Mouse (Mus musculus) heart, postnatal 36 days (tissue): ENCODE results near the gene Exoc7. TPM values are rescaled to one million over a fixed set of nuclear protein-coding genes. Genes with fewer than 3 reads are reported as not detected.

Experiments
- DNase-seq, 2 experiments: peaks; one replicate each; pipeline ENCODE4 v3.0.0; 2021 to 2022
- intact Hi-C: fragments of 180-260 bp; cut with DNase I; formaldehyde crosslinking; loops from one replicate; pipeline ENCODE4 v1.15.1; 2025
- total RNA-seq, 2 experiments: library from RNA; stranded (reverse); gene quantifications; 2 replicates each; pipeline ENCODE4 v1.2.3; 2021

Exoc7 gene
- total RNA-seq, 2 experiments from 2014 or later, result 56.4 to 60.9 TPM

DNA sequence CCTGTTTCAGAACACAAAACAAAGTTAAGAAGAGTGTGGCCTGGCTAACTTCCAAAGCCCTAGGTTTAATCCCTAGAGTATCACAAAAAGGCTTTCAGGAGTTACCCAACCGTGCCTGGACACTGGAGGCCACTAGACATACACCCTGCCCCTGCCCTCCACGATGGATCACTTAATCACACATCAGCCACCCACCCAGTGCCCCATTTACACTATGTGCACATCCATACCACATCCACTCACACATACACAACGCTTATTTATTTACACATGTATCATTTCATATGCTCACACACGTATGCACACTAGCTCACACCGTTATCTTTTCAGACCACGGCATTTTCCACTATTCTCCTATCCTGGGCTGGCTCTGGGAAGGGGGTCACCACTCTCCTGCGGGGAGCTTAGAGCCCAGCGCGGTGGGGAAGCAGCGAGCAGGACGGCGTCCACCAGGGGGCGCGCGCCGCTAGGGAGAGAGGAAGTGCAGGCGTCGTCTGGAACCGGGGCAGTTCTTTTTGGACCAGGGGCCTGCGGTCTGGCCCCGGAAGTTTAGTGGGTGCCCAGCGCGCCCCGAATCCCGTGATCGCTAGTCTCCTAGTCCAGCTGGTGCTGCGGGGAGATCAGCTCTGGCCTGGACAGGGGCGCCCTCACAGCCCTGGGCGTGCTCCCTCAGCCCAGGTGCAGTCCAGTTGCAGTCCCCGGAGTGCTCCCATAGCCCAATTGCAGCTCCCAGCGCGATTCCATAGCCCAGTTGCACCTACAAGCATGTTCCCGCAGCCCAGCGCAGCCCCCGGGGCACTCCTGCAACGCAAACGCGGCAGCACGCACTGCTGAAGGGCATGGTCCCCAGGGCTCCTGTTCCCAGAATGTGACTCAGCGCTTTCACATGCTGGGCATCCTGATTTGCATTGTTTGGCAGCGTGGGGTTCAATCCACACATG is 12.0 kb upstream of the Exoc7 start:
- intact Hi-C loops, result loop anchor here (1.0 kb wide), 3 partner anchors 49 to 145 kb away; no protein-coding TSS in a partner anchor
- DNase-seq, result peak; percentile 93 to 97

DNA sequence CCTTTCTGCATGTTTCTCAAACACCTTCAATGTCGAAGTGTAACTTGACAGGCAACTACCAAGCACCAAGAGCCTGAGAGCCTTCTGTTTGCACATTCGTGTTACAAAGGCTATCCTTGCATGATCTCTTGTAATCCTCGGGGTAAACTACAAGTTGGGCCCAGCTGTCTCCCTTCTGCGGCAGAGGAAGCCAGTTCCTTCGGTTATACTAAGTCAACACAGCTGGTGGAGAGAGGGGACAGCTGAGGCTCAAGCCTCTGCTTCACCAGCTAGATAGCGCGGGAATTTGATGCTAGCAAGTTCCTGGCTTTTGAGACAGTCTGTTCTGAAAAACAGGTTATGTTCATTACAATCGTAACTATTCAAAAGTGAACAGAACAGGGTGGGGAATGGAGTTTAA is 5.3 kb upstream of the Exoc7 start:
- DNase-seq, result no peak
- intact Hi-C loops, result no loop called here

DNA sequence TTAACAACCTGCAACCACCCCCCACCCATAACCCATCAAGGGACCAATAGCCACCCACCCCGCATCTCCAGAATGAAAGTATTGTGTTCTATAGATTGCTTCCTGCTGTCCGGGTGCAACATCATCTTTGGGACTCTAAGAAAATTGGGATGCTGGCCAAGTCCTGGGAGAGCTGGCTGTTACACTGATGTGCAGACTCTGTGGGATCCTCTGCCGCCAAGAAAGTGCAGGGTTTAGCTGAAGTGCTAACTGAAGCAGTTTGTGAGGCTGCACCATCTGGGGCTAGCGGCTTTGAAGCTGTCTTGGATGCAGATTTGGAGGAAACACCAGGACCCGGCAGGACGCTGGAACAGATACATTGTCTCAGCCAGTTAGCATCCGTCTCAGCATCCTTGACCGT is 4.1 kb upstream of the Exoc7 start:
- DNase-seq, result no peak
- intact Hi-C loops, result no loop called here

DNA sequence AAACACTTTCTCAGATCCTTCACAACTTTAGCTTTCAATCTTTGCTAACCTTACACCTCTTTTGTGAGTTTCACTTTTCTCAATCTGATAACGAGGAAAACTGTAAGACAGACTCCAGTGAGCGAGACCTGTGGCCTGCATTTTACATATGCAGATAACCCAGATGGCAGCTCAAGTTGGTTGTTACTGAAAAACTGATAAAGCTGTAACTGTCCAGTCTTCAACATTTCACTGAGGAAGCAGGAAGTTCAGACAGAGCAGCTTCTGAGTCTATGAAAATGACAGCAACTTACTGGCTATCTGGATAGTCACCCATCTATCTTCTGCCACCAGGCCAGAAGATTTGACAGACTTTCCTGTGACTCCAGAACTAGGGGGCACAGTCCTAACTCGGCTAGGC is 2.6 kb upstream of the Exoc7 start:
- intact Hi-C loops, result no loop called here
- DNase-seq, result no peak

DNA sequence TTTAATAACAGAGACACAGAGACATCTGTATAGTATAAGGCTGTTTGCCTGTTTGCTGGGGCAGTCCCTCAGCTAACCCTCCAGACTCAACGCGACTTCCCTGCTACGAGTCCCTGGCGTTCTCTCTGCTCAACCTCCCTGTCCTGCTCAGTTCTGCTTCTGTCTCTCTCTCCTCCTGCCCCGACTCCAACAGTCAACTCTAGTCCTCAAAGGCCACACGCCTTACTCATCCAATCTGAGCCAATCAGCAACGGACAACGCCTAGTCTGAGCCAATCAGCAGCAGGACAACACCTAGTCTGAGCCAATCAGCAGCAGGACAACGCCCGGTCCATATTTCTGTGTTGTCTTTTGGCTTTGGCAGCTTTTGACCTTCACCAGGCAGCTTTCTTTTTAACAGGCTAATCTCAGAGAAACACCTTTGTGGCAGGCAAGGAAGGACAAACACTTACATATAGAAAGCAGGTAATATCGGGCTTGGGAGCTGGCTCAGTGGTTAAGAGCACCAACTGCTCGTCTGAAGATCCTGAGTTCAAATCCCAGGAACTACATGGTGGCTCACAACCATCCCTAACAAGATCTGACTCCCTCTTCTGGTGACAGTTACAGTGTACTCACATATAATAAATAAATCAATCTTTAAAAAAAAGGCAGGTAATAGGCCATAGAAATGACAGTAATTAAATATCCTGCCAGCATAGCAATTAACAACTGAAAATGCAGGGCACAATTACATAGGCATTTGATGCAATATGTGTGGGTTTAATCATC is 914 bp upstream of the Exoc7 start:
- intact Hi-C loops, result loop anchor here (2.0 kb wide), 1 partner anchor 33 kb away; the partner anchor contains the start of gene Srp68
- DNase-seq, result no peak

DNA sequence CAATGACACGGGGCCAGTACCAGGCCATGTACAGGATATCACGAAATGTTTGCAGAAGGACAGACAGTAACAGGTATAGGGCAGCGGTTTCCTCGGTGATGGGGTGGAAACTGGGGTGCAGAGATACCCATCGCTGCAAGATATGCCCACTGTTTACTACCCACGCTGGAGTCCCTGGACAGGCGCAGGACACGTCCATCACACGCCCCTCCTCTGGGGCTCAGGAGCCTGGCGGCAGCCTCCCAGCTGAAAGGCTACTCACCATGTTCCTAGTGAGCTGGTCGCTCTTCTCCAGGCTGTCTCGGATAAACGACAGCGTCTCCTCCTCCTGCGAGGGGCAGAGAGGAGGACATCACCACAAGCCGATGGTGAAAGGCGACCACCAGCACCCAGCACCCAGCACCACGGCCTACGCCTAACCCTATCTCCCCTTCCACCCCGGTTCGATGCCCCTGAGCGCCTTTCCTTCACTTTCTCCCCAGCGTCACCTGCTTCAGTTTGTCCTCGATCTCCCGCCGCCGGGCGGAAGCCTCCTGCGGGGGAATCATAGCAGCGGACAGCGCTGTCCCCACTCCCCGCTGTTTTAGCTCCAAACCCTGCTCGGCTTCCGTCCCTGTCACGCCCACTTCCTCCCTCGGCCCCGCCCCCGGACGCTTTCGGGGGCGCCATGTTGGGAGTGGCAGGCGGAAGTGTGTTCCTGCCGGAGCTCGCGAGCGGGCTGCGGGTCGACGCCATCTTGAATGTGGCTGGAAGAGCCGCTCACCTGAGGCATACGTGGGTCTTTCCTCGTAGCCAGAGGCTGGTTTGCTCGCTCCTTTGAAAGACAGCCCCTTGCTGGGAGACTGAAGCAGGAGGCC is 679 bp downstream of the Exoc7 start:
- peak; percentile 92 for DNase-seq
- intact Hi-C loops, result loop anchor here (2.0 kb wide), 1 partner anchor 32 kb away; the partner anchor contains the start of gene Srp68

DNA sequence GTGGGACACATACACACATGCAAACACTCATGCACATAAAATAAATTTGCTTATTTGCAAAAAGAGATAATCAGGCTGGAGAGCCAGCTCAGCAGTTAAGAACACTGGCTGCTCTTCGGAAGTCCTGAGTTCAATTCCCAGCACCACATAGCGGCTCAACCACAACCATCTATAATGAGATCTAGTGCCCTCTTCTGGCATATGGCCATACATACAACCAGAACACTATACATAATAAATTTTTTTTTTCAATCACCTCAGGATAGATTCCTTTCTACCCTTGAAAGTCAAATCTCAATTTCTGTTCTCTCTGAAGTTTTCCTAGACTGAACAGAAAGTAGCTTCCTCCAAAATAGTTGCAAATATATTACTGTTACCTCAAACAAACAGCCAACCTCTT is 1.6 kb downstream of the Exoc7 start:
- intact Hi-C loops, result no loop called here
- no peak for DNase-seq

DNA sequence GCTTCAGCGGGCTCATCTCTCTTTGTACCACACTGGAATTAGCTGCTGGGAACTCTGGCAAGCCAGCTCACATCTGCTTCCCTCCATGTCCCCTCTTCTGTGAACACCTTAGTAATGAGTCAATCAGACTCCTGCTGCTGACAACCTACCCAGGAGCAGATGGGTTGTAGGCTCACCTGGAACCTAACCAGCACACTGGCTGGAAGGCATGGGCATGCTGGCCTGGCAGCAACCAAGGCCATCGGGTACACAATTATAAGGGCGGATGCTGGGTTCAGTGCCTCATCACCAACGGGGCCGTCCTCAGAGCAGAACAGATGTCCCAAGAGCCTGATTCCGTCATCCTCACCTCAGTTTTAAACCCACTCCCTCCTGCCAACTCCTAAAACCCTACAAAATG is 8.4 kb downstream of the Exoc7 start:
- intact Hi-C loops, result no loop called here

DNA sequence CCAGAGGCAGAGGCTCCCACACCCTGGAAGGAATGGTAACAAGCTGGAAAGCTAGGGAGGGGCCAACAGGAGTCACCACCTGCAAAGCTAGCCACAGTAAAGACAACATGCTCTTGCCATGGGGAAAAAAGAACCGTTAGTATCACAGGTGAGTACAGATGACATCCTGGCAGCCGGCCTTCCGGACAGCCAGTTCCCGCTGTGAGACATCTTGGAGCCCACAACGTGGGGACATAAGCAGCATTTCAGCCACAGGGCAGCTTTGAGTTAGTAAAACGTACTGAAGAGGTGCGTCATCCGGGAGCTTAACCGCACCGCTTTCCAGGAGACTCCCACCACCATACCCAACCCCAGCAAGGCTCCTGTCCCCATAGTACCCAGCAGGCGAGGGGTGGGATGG is 8.8 kb downstream of the Exoc7 start:
- intact Hi-C loops, result no loop called here
- no peak for DNase-seq

More for the DNA sequence above, 8.4 kb downstream of the Exoc7 start:
- DNase-seq, result no peak

DNA sequence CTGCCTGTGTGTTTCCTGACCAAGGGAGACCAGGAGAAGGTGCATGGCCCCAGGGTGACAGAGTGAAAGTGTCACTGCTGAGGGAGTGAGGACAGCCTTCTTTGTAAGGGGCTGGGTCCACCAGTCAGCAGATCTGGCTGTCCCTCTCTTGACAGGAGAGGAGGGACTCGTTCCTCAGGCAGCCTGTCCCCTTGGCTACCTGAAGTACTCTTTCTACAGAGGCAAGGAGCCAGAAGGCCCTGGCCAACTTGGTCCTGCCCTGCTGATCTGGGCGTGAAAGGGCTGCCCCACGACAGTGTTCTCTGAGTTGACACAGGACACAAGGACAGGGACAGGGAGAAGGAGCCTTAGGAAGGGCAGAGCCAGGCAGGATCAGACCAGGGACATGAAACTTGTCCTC is 10.0 kb downstream of the Exoc7 start:
- no peak for DNase-seq
- intact Hi-C loops, result no loop called here

DNA sequence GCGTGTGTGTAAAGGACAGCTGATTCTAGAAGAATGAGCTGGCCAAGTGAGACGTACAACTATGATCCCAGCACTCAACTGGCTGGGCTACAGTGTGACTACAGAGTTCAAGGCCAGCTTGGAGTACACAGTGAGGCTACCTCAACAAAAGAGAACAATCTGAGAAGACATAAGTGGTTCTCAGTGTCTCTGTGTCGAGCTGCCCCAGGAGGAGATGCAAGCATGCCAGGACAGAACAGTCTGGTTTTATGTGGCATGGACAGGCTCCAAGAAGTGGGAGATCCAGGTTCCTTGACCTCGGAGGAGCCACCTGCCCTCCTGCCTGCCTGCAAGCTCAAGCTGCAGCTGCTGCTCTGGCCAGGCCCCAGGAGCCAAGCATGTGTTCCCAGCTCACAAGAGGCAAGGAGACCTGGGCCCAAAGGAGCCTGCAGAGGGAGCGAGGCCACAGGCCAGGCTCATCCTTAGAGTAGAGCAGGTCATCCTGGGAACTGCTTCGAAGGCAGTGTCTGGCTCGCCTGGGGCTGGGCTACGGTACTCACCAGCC is 10.8 kb downstream of the Exoc7 start:
- DNase-seq, result no peak
- intact Hi-C loops, result no loop called here

DNA sequence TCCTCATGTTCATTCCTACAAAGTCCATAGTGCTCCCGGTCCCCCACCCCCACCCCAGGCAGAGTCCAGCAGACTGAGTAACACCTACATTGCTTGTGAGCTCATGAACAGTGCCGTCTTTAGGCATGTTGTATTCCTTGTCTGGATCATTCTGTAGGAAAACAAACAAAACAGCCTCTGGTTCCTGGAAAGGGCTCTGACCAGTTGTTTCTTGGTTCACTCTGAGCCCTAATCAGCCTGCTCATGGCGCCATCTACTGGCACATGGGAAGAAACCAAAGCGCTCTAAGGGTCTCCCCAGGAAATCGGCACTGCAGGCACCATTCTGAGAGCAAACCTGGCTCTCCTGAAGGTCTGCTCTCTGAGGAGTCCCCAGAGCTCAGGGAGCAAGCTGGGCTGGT is 12.7 kb downstream of the Exoc7 start:
- intact Hi-C loops, result loop anchor here (1.0 to 5.0 kb wide), 2 partner anchors 68 to 157 kb away; partner anchors contain the start of gene Mrpl38
- peak; percentile 48 to 50 for DNase-seq

DNA sequence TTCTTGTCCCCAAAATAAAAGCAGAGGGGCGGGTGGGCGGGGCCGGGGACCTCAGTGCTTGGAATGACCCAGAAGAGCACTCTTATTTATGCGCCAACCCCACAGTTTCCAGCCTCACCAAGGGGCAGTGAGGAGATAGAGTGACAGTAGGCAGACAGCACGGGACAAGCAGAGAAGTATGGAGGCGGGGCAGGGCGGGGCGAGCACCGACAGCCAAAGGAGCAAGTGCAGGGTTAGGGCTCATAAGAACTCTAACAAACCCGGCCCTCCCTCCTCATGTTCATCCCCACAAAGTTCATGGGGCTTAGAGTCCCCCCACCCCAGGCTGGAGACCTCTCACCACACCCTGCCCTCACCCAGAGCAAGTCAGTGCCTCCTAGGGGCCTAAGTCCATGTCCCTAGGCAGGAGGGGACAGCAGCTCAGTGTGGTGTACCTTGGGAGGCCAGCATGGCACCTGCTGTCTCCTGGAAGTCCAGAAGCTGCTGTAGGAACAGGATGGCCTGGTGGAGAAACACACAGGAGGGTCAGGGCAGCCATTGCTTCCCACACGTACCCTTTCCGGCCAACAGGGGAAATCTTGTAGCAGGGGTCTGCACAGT is 13.4 kb downstream of the Exoc7 start:
- DNase-seq, result no peak
- intact Hi-C loops, result loop anchor here (1.0 to 5.0 kb wide), 2 partner anchors 67 to 156 kb away; partner anchors contain the start of gene Mrpl38

DNA sequence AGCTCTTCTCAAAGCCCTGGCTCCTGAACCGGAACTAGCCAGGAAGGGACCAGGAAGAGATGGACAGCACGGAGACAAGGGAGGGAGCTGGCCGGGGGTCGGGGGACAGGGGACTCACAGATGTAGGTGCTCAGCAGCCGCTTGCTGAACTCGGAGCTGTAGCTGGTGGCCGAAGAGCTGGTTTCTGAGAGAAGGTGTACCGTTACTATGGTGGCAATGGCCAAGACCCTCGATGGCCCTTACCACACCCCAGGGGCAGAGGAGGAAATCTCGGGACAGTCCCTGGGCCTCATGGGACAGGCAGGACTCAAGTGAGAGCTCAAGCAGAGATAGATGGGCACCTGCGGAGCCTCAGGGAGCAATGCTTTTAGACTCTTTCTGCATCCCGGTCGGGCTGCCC is 14.6 kb downstream of the Exoc7 start:
- DNase-seq, result no peak
- intact Hi-C loops, result loop anchor here (5.0 kb wide), 1 partner anchor 155 kb away; the partner anchor contains the start of gene Mrpl38

DNA sequence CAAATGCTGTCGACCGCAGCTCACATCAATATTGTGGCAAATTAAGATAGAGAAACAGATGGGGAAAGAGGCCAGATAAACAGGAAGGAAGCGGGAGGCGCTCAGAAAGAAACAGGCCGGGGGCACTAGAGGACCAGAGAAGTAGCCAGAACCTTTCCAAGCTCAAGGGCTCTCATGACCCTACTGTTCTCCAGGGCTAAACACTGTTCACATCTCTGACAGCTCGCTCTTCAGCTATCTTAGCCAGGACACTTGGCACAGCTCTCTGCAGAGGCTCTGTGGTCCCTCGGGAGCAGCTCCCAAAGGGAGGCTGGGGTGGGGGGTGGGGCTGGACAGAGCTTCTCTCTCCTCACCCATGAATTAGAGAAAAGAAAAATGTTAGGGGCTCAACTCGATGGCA is 16.5 kb downstream of the Exoc7 start:
- no peak for DNase-seq
- intact Hi-C loops, result loop anchor here (5.0 kb wide), 1 partner anchor 153 kb away; the partner anchor contains the start of gene Mrpl38

DNA sequence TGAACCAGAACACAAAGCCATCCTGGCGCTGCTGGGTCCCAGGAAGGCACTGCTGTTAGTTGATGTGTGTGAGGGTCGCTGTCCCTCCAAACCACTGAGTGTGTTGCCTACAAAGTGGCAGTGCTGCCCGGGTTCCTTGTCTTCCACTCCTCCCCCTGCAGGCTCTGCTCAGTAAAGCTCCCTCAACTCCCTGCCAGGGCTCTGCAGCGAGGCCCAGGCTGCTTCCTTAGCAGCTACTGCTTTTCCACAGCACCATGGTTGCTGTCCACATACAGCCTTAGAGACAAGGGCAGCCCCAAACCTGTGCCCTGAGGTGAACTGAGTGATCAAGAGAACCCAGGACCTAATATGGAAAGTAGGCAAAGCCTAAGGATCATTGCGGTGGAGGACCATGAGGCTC is 19.7 kb downstream of the Exoc7 start:
- intact Hi-C loops, result no loop called here
- DNase-seq, result no peak

DNA sequence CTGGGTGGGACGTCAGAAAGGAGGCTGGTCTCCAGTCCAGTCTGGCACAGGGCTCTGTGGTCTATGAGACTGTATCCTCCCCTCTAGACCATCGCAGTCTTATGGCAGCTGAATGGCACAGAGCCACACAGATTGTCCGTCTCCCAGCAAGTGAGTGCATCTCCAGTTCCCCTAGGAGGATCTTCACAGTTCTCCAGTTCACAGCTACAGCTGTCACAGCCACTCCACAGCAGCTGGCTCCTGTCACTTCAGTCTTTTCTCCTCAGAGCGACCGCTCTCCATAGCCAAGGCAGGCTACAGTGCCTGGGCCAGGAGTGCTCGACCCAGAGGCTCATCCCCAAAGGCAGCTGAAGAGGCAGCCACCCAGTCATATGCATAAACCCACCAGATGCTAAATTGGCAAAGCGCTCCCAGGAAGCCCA is 21.3 kb downstream of the Exoc7 start:
- intact Hi-C loops, result no loop called here
- peak in 1 of 2 experiments; percentile 23 for DNase-seq

DNA sequence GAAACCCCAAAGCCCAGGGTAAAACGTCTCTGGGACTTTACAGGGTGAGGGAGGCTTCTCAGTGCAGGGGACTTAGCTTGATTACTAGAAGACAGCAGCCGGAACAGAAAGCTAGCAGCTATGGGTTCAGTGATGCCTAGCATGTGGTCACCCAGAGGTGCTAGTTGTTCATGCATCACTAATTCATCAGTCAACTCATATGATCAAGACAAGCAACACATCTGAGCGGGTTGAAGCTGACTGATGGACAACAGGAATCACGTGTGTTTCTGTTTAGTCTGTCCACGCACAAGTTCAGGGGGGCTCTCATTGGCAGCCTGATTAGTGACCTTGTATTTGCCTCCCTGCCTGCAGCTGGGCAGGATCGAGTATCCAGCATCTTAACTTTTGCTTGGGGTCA is 23.1 kb downstream of the Exoc7 start:
- intact Hi-C loops, result no loop called here
- no peak for DNase-seq

DNA sequence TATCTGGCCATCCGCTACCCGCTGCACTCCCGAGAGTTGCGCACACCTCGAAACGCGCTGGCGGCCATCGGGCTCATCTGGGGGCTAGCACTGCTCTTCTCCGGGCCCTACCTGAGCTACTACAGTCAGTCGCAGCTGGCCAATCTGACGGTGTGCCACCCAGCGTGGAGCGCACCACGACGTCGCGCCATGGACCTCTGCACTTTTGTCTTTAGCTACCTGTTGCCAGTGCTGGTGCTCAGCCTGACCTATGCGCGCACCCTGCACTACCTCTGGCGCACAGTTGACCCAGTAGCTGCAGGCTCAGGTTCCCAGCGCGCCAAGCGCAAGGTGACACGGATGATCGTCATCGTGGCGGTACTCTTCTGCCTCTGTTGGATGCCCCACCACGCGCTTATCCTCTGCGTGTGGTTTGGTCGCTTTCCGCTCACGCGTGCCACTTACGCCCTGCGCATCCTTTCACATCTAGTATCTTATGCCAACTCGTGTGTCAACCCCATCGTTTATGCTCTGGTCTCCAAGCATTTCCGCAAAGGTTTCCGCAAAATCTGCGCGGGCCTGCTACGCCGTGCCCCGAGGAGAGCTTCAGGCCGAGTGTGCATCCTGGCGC is 24.0 kb downstream of the Exoc7 start:
- no peak for DNase-seq

More for the DNA sequence above, 24.0 kb downstream of the Exoc7 start:
- intact Hi-C loops, result no loop called here
